Mouse (Mus musculus) large intestine, adult 2 months (tissue): ENCODE results near the gene Kifap3. TPM values are rescaled to one million over a fixed set of nuclear protein-coding genes. Genes with fewer than 3 reads are reported as not detected.
"Not testable (repeated sequence)": the region's sequence is repeated elsewhere in the genome, so short reads cannot be mapped to it uniquely, and the experiment has no call there.

Experiments used
- DNase-seq: peaks from one replicate; pipeline ENCODE4 v3.0.0-alpha.2; 2012; ENCODE audit warnings: low read depth, low spot score
- WGBS: fragments of 180-500 bp; shearing (Covaris S2); methylation state at CpG from one replicate; pipeline ENCODE4 v1.1.7; 2018; 5-methylcytosine and 5-hydroxymethylcytosine counted together
- polyA plus RNA-seq: library from polyadenylated mRNA; depleted of rRNA; stranded (reverse); fragments of >200 nt; gene quantifications from 2 replicates; pipeline ENCODE4 v1.2.3, GENCODE M21; 2012; rRNA removed

Kifap3 gene
- polyA plus RNA-seq = 1.7 and 2.0 TPM in 2 replicates

GRCm38 (mm10) chr1:163779336-163780115 is at the start of gene Kifap3:
TSS of gene Kifap3 (plus strand) at chr1:163779583.
- WGBS = under 1% methylated on average over 47 of the region's 48 CpGs
- DNase-seq = peak; percentile 98

- 90% methylated on average over 10 of the region's 10 CpGs for WGBS
- not testable (repeated sequence) for DNase-seq
Measured at GRCm38 (mm10) chr1:163731166-163731565, 48.2 kb upstream of the Kifap3 start.

- DNase-seq = no peak
- 76% methylated on average over 10 of the region's 10 CpGs for WGBS
Measured at GRCm38 (mm10) chr1:163736441-163737238, 42.7 kb upstream of the Kifap3 start.

- no peak for DNase-seq
- 19% methylated on average over 1 of the region's 1 CpGs for WGBS
Measured at GRCm38 (mm10) chr1:163737239-163737533, 42.2 kb upstream of the Kifap3 start.

GRCm38 (mm10) chr1:163751360-163751992 is 27.9 kb upstream of the Kifap3 start:
- 32% methylated on average over 4 of the region's 4 CpGs for WGBS
- DNase-seq = no peak

GRCm38 (mm10) chr1:163757462-163758207 is 21.7 kb upstream of the Kifap3 start:
- WGBS = 26% methylated on average over 10 of the region's 10 CpGs
- no peak for DNase-seq

GRCm38 (mm10) chr1:163783577-163783976 is 4.2 kb downstream of the Kifap3 start:
- DNase-seq = not testable (repeated sequence)
- WGBS = 96% methylated on average over 9 of the region's 11 CpGs

- WGBS = 76% methylated on average over 4 of the region's 4 CpGs
- DNase-seq = no peak
Measured at GRCm38 (mm10) chr1:163821365-163821764, 42.0 kb downstream of the Kifap3 start.

- no peak for DNase-seq
Measured at GRCm38 (mm10) chr1:163829482-163829881, 50.1 kb downstream of the Kifap3 start.

GRCm38 (mm10) chr1:163834066-163834465 is 54.7 kb downstream of the Kifap3 start:
- WGBS = 54% methylated on average over 1 of the region's 1 CpGs
- no peak for DNase-seq

GRCm38 (mm10) chr1:163835062-163835461 is 55.7 kb downstream of the Kifap3 start:
- WGBS = 84% methylated on average over 2 of the region's 2 CpGs
- DNase-seq = no peak

- WGBS = 95% methylated on average over 3 of the region's 3 CpGs
Measured at GRCm38 (mm10) chr1:163838482-163838881, 59.1 kb downstream of the Kifap3 start.

GRCm38 (mm10) chr1:163840555-163840954 is 61.2 kb downstream of the Kifap3 start:
- WGBS = 87% methylated on average over 8 of the region's 8 CpGs
- DNase-seq = no peak

More at GRCm38 (mm10) chr1:163838482-163838881, 59.1 kb downstream of the Kifap3 start:
- not testable (repeated sequence) for DNase-seq

- WGBS = 24% methylated on average over 2 of the region's 2 CpGs
- DNase-seq = no peak
Measured at GRCm38 (mm10) chr1:163842238-163842637, 62.9 kb downstream of the Kifap3 start.

GRCm38 (mm10) chr1:163843899-163844298 is 64.5 kb downstream of the Kifap3 start:
- DNase-seq = no peak

GRCm38 (mm10) chr1:163852884-163853560 is 73.6 kb downstream of the Kifap3 start:
- 67% methylated on average over 5 of the region's 5 CpGs for WGBS
- DNase-seq = no peak

GRCm38 (mm10) chr1:163858420-163858819 is 79.0 kb downstream of the Kifap3 start:
- 90% methylated on average over 2 of the region's 2 CpGs for WGBS
- no peak for DNase-seq

GRCm38 (mm10) chr1:163861538-163861937 is 82.2 kb downstream of the Kifap3 start:
- no peak for DNase-seq

GRCm38 (mm10) chr1:163873158-163873557 is 93.8 kb downstream of the Kifap3 start:
- WGBS = 85% methylated on average over 3 of the region's 3 CpGs

More at GRCm38 (mm10) chr1:163873158-163873557, 93.8 kb downstream of the Kifap3 start:
- DNase-seq = no peak
